Mouse (Mus musculus): ENCODE measurements around the gene Cyyr1.
A peak's percentile ranks its signal among the peaks of the same experiment; 100 is the strongest.

Cyyr1 gene

DNA sequence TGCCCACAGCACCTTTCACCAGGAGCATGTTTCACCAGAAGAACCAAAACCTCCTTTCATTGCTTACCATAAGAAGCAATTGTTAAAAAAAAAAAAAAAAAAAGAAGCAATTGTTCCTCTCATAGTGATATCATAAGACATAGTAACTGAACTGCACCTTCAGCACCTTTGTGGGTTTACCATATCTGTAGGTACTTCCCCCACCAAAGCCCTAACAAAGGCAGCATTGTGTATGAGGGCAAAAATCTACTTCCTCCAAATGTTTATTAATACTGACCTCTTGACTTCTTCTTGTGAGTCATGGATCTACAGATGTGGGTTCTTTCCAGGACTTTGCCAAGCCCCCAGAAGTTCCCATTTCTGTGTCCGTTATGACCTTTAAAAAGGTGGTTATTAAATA, 98.2 kb downstream of the Cyyr1 start:
- no peak for DNase-seq

DNA sequence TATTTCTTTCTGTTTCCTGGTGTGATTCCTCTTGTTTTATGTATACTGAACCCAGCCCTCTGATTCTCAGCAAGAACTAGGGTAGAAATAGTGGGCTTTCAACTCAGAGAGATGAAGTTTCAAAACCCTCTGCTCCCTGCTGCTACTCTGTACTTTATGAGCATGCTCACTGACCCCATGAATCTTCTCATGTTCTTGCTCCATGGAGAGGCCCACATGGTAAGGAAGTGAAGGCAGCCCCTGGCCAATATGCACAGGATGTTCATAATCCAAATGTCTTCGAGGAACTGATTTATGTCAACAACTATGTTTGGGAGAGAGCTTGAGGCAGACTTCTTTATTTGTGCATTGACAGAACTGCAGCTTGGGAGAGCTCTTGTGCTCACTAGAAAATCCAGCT, 106.9 kb downstream of the Cyyr1 start:
- no peak for DNase-seq

DNA sequence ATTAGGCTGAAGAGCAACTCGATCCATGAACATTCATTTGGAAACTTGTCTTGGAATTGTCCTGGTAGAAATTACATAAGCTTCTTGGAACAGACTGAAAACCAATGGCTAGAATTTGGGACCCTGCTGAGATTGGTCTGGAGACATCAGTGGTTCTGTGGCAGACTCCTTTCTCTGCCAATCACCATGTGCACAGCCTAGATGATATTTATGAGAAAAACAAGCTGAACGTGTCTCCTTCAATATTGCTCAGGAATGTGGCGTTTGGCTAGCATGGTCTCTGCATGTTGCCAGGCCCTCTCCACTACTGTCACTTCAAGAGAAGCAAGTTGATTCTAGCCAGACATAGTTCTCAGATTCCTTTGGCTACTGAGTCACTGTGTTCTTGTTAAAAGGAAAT, 107.4 kb downstream of the Cyyr1 start:
- DNase-seq = peak; percentile 19 to 32

DNA sequence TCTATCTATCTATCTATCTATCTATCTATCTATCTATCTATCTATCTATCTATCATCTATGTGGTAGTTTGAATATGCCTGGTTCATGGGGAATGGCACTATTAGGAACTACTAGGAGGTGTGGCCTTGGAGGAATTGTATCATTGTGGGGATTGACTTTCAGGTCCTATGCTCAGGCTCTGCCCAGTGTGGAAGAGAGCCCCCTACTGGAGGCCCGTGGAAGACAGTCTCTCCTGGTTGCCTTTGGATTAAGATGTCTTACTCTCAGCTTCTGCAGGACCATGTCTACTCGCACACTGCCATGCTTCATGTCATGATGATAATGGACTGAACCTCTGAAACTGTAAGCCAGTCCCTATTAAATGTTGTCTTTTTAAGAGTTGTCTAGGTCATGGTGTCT, 117.8 kb downstream of the Cyyr1 start:
- DNase-seq = peak in 1 of 2 experiments; percentile 49

DNA sequence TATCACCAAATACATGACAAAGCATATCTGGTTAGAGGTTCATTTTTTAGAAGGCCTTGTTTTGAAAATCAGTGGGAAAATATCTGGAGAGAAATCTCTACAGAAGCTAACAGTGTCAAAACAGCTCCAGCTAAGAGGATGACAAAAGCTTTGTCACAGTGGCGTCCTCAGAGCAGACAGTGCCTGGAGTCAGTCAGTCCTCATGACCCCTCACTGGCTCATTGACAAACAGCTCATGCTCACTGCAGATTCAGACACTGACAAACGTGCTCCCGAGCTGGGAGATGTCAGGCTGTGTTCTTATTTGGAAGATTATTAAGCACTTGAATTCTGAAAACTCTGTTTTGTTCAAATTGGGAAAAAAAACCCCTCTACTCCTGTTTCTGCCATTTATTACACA, 124.0 kb downstream of the Cyyr1 start:
- DNase-seq = peak in 1 of 2 experiments; percentile 6

DNA sequence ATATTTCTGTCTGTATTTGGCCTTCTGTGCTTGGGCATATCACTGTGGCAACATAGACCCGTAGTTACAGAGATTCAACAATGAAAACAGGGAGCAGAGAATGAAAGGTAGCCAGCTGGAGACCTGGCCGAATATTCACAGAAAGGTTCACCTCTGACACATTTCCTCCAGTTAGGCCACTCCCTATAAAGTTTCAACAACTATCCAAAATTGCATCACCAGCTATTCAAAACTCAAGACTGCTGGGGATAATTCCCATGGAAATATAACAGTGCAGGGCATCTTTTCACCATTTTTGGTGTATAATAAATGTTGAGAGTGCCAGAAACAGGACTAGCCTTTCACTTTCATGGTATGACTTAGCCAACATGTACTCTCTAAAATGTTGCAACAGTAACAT, 130.3 kb downstream of the Cyyr1 start:
- DNase-seq = no peak

DNA sequence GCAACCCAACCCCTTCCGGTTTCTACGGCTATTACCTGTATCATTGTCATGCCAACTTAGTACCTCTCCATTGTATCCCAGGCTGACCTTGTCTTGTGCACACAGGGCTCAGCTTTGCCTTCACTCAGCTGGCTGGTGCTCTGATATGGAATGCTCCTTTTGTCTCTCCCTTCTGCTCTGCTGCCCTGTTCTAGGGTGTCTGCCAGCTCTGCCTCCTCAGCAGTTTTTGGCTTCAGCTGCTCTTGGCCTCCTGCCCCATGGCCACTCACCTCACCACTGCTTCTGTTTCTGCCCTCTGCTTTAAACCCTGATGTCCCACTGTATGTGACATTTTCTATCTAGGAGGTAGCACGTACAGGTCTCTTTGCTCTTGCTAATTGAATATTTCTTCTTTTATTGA, 137.8 kb downstream of the Cyyr1 start:
- DNase-seq = peak; percentile 90 to 93

DNA sequence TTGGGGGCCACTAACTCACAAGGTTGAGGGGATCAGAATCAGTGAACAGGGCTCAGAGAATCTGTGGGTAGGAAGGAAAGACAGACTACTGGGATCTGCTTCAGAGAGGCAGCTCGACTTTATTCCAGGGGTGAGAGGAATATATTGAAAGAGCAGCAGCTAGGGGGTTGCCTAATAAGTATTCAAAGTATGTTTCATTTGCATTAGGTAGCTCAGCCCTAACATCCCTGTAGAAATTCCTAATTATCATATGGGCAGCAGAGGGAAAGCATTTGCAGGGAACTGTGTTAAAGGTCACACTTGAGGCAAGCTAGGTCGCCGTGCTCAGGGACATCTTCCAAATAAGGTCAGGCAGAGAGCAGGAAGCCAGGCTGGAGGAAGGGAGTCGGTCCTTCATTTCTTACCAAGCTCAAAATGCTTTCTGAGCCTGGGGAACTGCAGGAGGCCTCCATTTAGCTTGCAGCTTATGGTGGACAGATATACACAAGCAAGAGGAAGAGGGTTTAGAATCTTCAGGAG, 159.7 kb downstream of the Cyyr1 start:
- DNase-seq = no peak

DNA sequence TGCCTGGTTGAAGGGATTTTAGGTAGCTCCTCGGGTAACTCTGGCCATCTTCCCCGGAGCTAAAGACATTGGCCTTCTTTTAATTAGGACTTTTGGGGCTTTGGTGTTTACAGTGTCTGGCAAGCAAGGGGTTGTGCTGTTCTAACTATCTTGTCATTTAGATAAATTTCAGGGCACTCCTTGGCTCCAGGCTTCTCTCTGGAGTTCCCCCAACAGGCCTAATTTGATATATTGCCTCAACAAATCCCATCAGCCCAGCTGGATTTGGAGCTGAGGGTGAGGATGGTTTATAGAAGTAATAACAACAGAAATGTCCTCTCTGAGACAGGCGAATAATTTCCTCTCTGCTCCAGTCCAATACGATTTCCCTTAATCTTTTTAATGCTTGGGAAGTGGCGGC, 166.4 kb downstream of the Cyyr1 start:
- DNase-seq = no peak

Data from cerebellum, postnatal 25 days (tissue).